Mouse (Mus musculus): ENCODE data around the gene Hspb7. TPM values are rescaled to one million over a fixed set of nuclear protein-coding genes. Genes with fewer than 3 reads are reported as not detected.

Gene Hspb7
- total RNA-seq, 1 experiment from 2014 or later, result not detected

DNA sequence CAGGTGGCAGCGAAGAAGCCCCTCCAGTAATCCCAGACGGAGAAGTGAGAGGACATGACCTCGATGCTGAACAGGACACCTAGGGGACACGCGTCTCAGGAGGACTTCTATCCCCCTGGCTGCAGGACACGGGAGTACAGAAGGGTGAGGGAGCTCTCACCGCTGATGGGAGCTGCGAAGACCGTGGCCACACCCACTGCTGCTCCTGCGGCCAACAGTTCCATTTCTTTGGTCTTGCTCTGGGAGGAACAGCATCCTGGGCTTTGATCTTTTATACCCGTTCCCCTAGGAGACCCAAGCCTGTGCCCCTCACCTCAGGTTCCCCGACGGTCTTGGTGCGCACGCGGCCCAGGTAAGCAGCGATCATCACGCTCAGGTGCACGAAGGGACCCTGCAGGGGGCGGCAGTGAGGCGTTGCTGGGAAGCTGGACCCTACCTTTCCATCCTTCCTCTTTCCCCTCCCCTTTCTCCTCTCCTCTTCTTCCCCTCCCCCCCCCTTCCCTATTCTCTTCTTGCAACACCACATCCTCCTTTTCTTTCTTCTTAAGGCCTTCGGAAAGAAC lies 9.1 kb upstream of the Hspb7 start:
- no peak for ATAC-seq (replicated peaks; ENCODE audit: insufficient number of reproducible peaks, low FRiP score, low TSS enrichment, poor library complexity, severe bottlenecking)

DNA sequence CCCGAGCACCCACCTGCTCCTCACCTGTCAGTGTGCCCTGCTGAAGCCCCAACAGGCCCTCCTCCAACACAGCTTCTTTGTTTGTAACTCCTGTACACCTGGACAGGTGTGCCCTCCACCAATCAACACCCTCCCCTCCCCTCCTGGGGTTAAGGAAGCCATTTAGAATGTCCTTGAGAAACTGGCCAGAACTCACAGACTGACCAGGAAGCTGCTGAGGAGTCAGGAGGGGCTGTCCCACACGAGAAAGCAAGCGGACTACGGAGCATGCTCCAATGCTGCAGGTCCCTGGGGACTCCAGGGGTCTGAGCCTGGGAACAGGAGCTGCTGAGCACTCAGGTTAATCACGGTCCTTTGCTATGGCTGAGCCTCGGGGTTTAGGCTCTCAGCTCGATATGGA lies 4.7 kb upstream of the Hspb7 start, which contains the start of gene Clcnkb:
Clcnkb (minus strand) TSS at position 91 of the 400 bp plus-strand sequence.
- ATAC-seq (replicated peaks; ENCODE audit: insufficient number of reproducible peaks, low FRiP score, low TSS enrichment, poor library complexity, severe bottlenecking), result no peak

DNA sequence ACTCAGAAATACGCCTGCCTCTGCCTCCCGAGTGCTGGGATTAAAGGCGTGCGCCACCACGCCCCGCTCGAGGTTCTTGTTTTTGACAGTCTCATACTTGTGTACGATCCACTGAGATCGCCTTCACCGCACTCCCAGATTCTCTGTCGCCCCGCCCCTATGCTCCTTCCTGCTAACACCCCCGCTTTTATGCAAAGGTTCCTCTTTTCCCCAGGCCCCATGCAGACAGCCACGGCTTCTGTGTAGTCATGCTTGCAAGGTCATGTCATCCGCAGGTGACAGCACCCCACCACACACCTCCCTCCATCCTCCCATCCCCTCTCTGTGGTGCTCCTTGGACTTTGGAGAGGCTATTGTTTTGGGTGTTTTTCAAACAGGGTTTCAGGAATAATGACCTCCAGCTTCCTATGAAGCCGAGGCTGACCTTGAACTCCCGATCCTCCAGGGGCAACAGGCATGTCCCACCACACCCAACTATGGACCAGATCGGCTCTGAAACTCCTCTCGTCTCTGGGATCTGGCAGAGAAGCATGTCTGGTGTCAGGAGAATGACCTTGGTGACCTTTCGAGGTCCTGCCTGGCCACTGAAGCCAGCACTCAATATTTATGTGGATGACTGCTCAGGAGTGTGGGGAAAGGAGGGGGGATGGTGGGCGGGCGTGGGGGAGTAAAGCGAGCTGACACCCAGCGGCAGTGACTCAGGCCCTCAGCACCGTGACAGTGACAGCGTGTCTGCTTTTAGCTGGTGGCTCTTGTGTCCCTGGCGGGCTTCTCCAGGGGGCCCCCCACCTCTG lies 984 bp upstream of the Hspb7 start:
- ATAC-seq (replicated peaks; ENCODE audit: insufficient number of reproducible peaks, low FRiP score, low TSS enrichment, poor library complexity, severe bottlenecking), result peak; percentile 83

DNA sequence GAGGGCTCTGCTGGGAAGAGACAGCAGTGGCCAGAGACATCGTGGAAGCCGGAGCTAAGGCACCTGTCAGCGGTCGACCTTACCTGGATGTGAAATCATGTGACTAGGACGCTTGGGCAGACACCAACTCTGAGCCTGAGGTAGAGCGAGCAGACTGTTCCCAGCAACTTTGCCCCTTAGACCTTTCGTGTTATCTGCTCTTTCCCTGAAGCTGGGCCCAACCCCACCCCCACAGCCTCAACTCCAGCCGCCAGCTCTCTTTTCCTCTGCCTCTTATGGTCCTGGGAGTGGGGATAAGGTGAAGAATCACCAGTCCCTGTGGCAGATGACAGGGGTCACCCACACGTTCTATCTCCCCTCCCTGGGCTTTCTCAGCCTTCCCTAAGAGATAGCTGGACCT lies 307 bp downstream of the Hspb7 start:
- ATAC-seq (replicated peaks; ENCODE audit: insufficient number of reproducible peaks, low FRiP score, low TSS enrichment, poor library complexity, severe bottlenecking), result no peak

DNA sequence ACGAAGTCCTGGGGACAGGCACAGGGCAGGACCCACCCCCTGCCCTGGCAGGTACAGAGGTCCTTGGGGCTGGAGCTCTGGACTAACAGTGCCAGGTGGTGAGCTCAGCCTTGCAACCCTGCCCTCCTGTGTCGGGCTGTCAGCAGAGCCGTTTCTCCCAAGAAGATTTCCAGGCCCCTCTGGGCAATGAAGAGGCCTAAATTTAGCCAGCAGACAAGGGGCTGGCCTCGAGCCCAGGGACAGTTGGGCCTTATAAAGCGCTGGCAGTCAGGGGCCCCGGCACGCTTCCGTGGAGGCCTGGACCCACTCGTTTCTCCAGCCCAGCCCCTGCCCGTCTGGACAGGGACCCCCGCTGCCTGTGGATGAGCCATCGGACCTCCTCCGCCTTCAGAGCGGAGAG lies 844 bp downstream of the Hspb7 start:
- ATAC-seq (replicated peaks; ENCODE audit: insufficient number of reproducible peaks, low FRiP score, low TSS enrichment, poor library complexity, severe bottlenecking), result no peak

DNA sequence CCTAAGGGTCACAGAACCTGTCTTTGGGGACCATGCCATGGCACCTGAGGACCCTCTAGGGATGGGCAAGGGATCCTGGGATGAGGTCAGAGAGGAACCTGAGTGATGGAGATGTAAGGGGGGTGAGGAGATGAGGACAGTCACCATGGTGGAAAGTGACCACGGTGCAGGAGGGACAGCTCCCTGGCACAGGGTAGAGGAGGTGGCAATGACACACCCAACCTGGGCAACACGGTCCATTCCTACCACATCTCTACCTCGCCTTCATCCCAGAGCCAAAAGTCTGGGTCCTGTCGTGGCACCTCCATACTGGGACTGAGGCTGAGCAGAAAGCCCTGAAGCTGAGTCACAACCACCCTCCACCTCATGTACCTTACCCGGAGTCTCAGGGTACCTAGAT lies 2.3 kb downstream of the Hspb7 start:
- ATAC-seq (replicated peaks; ENCODE audit: insufficient number of reproducible peaks, low FRiP score, low TSS enrichment, poor library complexity, severe bottlenecking), result no peak

DNA sequence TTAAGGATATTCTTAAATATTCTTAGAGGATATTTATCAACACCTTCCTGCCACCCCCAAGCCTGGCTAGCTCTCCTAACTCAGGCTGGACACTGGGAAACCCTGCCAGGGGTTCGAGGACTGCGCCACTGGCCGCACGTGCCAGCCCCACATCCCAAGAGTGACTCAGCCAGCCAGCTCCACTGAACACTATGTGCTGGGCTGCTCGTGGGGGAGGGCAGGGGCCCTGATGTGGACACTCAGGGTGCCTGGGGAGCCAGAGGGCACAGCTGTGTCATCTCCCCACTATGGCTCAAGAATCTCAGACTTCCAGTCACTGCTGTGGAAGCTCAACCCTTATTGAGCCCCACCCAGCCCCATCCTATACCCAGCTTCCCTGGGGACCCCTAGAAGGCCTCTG lies 2.7 kb downstream of the Hspb7 start:
- no peak for ATAC-seq (replicated peaks; ENCODE audit: insufficient number of reproducible peaks, low FRiP score, low TSS enrichment, poor library complexity, severe bottlenecking)

DNA sequence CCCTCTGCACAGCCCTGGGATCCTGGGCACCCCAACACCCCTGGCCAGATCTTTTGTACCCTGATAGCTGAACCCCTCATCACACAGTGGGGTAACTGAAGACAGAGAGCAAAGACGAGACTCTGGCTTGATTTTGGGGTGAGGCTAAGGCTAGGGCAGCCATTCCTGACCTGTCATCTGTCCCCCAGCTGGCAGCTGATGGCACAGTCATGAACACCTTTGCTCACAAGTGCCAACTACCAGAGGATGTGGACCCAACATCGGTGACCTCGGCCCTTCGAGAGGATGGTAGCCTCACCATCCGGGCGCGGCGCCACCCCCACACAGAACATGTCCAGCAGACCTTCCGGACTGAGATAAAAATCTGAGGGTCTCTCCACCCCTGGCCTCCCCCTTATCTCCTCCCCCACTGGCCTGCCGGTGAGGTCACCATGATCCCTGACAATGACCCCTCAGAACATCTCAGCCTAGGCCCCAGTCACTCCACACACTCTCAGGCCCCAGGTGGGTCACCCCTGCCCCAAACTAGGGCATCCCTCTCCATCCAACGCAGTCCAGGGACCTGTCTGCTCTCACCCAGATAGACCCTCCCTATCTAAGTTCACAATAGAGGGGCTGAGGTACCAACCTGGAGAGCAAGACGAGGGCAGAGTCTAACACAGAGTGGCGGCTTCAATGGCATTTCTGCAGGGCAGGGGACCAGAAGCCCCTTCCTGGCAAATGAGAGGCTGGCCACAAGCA lies 3.3 kb downstream of the Hspb7 start:
- ATAC-seq (replicated peaks; ENCODE audit: insufficient number of reproducible peaks, low FRiP score, low TSS enrichment, poor library complexity, severe bottlenecking), result no peak

DNA sequence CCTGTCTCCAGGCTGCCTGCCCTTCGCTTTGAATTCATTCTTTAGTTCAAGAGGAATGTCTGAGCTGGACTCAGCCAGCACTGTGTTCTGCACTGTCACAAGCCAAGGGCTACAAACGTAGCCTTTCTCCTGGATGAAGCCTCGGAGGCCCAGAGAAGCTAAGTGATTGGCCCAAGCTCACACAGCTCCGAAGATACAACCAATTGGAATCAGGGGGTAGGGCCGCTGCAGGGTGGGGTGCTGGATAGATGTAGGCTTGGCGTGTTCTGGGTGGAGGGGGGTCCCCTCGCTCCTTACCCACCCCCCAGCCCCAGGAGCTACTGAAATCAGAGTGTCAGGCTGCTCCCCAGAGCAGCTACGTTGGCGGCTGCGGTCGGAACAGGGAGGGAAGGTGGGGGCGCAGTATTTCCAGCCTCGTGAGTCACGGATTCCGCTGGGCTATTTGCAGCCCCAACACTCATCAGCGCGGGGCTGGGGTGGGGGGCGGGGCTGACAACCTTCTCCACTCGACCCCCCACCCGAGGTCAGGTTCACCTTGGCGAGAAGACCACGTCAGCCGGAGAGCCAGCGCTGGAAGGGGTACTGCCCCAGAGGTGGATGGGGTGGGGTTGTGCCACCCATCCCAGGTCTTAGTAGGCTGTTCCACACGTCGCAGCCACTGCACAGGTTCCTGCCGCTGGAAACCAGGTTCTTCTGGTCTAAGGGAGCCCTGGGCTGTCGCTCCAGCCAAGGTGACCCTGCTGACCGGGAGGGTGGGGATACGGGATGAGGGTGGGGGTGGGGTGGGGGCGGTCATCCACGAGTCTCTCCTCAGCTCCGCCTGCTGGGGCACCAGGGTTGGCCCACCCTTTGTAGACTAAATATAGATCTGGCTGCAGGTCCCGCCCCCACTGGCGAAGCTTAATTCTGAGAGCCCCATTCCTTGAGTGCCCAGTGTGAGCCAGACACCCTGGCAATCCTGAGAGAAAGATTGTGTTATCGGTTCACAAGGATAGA lies 5.2 kb downstream of the Hspb7 start:
- 0 out of 2 replicates have a peak, but pooled peaks have one; percentile 25 for ATAC-seq (replicated peaks; ENCODE audit: insufficient number of reproducible peaks, low FRiP score, low TSS enrichment, poor library complexity, severe bottlenecking)

DNA sequence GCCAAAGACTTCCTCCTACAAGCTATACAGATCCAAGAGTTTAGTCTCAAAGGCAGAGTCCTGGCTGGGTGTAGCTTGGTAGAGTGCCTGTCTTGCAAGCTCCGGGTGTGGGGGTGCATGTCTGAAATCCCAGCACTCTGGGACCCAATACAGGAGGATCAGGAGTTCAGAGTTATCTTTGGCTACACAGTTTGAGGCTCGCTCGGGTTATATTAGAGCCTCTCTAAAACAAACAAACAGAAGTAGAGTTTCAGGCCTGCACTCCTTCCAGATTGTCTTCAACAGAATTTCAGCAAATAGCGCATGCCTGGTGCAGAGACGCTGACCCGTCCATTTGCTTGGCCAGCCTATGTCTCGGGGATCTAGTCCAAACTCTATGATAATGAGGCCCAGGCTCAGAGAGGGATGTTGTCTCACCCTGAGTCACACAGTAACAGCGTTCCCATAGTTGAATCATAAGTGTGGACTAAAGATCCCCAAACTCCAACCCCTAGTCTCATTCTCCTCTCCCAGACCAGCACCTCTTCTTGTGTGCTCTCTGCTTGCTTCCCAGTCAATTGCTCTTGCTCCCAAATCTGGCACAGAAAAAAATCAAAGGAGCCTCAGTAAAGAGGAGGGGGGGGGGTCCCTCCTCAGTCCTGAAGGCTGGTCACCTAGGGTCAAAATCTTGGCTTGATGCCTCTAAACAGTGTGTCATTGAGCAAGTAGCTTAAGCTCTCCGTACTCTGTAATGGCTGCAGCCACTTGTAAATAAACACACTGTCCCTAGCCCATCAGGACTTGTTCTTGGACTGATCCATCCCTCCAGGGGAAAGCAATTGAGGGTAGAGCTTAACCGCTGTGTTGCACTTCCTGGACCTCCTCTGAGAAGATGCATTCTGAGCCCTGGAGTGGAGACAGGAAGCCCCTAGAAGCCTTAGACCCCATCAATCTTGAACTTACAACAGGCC lies 6.5 kb downstream of the Hspb7 start:
- ATAC-seq (replicated peaks; ENCODE audit: insufficient number of reproducible peaks, low FRiP score, low TSS enrichment, poor library complexity, severe bottlenecking), result no peak

DNA sequence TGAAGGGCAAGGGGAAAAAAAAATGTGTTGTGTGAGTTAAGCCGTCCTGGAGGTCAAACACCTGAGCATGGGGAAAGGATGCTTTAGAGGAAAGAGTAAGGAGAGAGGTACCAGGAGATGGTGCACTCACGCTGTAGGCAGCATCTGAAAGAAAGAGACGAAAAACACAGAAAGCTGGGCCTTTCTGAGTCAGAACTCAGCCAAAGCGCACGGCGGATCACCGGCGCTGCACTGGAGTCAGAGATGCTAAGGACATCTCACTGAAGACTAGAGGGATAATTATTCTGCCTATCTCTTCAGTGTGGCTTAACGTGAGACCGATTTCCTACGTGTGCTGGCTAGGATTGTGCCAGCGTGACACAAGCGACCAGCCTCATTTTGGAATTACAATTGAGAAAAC lies 7.3 kb downstream of the Hspb7 start:
- no peak for ATAC-seq (replicated peaks; ENCODE audit: insufficient number of reproducible peaks, low FRiP score, low TSS enrichment, poor library complexity, severe bottlenecking)

DNA sequence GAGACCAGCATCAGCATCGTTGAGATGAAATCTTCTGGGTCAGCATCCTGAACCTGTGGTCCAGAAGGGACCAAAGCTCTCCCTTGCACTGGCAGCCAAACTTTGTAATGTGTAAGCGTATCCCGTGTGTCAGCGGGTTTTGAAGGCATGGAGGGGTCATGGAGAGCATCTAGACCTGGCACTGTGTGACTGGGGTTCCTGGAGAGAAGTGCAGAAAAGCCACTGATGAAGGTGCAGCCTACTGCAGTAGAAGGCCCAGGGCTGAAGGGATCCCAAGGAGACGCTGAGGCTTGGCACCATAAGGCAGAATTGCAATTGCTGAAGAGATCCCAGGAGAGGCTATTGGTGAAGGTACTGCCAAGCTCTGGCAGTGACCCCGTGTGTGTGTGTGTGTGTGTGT lies 8.8 kb downstream of the Hspb7 start:
- no peak for ATAC-seq (replicated peaks; ENCODE audit: insufficient number of reproducible peaks, low FRiP score, low TSS enrichment, poor library complexity, severe bottlenecking)

DNA sequence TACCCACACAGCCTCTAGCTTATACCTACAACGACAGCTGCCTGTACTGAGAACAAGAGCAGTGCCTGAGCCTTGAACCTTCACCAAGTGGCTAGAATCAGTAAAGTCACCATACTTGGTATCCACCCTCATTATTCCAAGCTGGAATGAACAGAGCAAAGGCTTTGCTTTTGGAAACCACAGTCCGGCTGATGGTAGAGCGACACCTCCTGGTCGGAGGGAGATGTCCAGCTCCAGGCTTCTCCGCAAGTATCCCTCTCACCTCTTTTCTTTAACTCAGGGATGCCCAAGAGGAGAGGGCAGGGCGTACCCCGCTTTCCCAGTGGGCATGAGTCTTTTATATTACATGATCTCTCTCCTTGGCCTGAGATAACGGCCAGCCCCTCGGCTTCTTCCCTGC lies 9.3 kb downstream of the Hspb7 start:
- no peak for ATAC-seq (replicated peaks; ENCODE audit: insufficient number of reproducible peaks, low FRiP score, low TSS enrichment, poor library complexity, severe bottlenecking)

DNA sequence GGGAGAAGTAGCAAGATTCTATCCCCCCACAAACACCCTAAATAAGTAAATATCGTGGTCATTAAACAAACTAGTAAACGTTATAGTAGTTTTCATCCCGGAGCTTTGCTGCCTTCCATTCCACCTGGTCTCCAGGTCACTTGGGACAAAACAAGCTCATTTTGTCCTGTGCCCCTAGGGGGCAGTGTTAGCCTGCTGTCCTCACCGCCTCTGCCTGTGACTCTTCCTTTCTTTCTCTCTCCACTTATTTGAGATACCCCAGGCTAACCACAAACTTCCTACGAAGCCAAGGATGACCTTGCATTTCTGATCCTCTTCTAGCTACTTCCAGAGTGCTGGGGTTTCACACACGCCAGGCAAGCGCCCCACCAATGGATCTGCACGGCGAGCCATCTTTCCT lies 10.4 kb downstream of the Hspb7 start:
- ATAC-seq (replicated peaks; ENCODE audit: insufficient number of reproducible peaks, low FRiP score, low TSS enrichment, poor library complexity, severe bottlenecking), result peak; percentile 94

DNA sequence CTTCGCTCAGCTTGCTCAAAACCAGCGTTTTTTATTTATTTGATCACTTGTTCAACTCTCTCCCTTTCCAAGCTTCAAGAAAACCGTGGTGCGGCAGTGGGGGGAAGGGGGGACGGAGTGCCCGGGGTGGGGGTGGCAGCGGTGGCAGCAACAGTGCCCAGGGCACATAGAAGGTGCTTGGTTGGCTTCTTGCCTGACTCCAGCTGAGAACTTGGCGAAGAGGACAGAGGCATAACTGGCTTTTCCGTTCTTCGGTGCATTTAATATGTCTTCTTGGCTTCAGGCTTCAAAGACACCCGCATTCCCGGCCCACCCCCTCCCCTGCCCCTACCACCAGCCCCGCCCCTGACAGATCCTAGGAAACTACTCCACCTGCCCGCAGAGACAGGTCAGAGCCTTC lies 12.1 kb downstream of the Hspb7 start:
- no peak for ATAC-seq (replicated peaks; ENCODE audit: insufficient number of reproducible peaks, low FRiP score, low TSS enrichment, poor library complexity, severe bottlenecking)

DNA sequence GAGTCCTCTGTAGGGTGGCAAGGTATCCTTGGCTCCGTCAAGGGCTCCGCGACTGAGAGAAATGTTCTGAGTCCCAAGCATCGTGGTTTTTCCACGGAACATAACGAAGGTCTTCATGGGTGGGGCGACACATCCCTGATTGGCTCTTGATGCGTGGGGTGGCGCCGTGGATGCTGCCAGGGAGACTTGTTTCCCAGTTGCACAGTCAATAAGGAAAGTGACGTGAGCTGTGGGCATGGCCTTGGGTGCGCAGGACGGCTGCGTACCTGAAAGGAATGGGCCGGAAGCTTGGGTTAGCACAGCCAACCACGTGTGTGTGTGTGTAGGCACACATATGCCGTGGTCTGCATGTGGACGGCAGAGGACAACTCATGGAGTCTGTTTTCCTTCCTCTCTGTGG lies 12.6 kb downstream of the Hspb7 start:
- ATAC-seq (replicated peaks; ENCODE audit: insufficient number of reproducible peaks, low FRiP score, low TSS enrichment, poor library complexity, severe bottlenecking), result no peak

DNA sequence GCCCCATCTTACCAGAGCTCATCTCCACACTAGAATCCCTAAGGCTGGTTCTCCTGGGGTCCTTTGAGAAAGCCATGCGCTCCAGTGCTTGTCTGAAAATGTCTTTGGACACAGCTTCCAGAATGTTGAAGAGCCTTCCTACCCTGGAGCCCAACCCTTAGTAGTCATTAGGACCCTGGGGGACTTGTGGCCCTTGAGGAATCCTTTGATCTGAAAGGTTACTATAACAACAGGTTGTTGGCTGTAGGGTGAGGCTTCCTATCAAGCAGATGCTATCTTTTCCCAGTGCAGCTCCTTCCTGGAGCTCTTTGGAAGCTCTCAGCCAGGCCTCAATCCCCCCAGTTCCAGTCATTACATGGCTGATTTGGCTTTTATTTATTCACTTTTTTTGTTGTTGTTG lies 15.4 kb downstream of the Hspb7 start, which contains the start of gene Srarp:
Srarp (minus strand) TSS at position 132 of the 400 bp plus-strand sequence.
- ATAC-seq (replicated peaks; ENCODE audit: insufficient number of reproducible peaks, low FRiP score, low TSS enrichment, poor library complexity, severe bottlenecking), result no peak

Measured in monocyte, adult 5-6 weeks (primary cell).